Mouse (Mus musculus): ENCODE data around the gene Izumo1r.
A peak's percentile ranks its signal among the peaks of the same experiment; 100 is the strongest.
"Not testable (repeated sequence)": the region's sequence is repeated elsewhere in the genome, so short reads cannot be mapped to it uniquely, and the experiment has no call there.

The Izumo1r gene

DNA sequence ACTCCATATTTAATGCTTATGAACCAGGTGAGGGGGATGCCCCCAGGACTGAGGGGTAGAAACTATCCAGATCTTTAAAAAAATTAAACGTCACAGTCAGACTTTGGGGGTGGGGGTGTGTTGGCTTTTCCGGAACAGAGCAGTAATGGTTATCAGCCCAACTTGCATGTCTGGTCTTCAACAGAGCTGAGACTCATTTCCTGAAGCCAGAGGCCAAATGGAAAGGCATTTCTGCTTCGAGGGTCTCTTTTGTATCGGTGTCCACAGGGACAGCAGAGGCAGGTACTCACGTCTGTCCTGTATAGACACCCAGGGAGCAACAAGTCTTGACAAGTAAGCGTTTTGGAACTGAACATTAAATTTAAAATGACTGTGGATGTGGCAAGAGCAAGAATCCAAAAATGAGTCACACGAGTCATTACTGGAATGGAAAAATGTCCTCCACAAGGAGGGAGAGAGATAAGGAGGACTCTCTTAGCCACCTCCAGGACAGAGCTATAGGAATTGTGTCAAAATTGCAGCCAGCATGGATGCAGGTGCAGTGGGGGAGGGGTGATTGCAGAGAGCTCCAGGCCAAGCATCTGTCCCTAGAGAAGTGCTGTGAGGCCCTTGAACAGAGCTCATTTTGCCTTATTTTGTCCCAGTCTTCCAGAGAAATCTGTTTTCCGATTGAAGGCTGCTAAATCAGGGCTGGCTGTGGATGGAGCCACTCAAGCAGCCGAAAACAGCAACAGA lies 1.2 kb upstream of the Izumo1r start:
- peak in 1 of 2 experiments; percentile 23 for DNase-seq (ENCODE audit: low spot score in 2 of 2)

DNA sequence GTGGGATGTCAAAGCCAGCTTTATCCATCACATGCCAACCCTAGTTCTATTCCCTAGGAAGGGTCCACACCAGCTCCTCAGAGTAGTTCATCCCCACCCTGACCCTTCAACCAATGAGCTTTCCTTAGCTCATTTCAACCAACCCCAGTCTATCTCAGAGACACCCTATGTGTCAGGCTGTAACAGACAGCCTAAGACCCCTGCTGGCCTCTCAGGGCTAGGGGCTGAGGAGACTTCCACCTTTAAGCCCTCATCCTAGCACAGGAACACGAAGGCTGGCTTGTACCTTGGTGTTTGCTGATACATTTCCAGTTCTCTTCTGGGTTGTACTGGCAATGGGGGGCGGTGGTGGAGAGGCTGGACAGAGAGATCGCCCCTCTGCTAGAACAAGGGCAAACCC lies 743 bp downstream of the Izumo1r start:
- no peak for DNase-seq (ENCODE audit: low spot score in 2 of 2)

DNA sequence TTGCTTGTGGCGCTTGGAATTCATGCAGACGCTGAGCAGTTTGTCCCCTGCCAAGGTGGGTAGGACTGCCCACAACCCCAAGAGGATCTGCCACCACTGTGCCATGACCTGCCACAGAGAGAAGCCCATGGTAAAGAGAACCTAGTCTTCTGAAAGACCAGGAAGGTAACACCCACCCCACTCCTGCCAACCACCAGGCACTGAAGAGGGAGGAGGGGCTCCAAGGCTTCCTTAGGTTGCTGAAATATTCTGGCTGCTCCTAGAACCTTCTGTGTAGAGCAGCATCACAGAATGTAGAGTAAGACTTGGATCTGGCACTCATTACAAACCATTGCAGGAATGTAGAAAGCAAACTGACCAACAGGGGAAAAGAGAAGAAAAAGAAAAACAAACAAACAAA lies 1.3 kb downstream of the Izumo1r start:
- DNase-seq (ENCODE audit: low spot score in 2 of 2), result no peak

DNA sequence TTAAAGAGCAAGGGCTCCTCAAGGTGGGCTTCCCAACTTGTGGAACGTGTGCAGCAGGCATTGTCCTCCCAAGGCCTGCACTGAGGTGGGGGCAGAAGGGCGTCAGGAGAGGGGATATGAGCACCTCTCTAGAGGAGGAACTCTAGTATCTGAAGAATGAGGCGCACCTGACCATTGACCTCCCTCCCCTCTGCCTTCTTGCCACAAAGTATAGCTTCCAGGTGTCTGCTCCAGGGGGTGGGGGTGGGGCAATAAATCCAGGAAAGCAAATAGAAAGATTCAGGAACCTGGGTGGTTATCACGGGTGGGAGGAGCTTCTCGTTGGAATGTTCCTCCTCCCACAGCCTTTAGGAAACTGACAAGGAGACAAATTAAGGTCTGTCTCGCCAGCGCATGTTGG lies 2.0 kb downstream of the Izumo1r start:
- DNase-seq (ENCODE audit: low spot score in 2 of 2), result no peak

DNA sequence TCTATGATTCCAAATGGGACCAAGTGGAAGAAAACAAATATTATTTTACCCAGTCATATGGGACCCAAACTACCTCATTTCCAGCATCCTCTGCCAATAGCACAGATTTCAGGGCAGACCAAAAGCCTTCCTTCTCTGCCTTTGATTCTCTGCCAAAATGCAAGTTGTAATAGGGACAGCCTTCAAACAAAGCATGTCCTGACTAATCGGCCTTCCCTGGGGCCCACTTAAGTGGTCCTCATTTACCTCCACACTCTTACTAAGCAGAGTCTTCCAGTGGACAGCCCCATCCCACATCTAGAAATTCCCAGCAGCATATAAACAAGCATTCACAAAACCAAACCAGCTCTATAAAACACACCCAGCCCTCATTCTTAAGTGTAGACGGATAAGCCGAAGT lies 6.6 kb downstream of the Izumo1r start:
- DNase-seq (ENCODE audit: low spot score in 2 of 2), result no peak

DNA sequence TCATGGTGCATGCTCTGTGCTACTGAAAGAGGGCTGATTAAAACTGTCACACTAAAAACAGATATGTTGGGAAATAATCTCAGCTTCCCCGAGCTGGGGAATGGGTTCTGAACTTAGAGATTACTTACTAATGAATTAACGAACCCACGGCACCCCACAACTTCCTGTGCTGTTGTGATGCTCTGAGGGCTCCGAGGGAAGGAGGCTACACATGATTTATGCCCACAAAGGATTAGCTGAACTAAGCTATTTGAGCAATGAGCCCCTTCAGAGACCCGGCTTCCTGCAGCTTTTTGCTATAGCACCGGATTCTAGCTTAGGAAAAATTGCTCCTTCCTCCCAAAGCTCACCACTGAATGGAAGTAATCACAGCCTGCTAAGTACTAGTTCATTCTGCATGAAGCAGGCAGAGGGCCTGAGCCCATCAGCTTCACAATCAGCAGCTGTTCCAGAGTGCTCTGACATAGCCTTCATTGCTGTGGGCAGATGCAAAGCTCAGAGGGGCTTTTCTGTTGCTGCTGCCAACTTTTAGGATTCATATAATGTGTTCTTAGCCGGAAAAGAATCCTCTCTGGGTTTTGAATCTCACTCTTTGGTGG lies 8.4 kb downstream of the Izumo1r start:
- no peak for DNase-seq (ENCODE audit: low spot score in 2 of 2)

DNA sequence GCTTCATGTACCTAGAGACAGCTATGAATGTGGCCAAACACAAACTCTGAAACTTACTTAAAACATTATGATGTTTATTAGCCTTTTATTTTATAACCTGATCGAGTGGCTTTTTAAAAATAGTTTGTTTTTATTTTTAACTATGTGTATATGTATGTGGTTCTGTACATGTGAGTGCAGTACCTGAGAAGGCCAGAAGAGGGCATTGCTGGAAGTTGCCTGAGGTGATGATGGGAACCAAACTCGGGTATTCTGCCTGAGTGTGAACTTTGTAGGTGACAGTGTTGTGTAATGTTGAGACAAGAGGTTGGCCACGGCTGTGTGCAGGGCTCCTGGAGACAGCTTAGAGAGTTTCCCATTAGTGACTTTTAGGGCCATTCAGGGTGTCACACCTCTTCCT lies 9.1 kb downstream of the Izumo1r start:
- no peak for DNase-seq (ENCODE audit: low spot score in 2 of 2)

DNA sequence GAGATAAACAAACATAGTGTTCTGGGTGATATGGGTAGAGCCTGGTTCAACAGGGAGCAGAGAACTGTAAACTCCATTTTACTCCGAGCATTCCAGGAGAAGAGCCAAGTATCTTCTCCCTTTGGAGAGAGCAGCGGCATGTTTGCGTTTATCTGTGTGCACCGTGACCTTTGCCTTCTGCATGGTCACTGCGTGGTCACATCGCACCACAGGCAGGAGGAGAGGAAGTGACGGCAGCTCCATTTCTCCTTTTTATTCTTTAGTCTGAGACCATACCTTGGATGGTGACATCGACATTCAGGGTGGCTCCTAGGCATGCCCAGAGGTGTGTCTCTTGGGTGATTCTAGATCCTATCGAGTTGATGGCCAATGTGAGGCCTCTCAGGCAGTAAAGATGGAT lies 10.4 kb downstream of the Izumo1r start:
- DNase-seq (ENCODE audit: low spot score in 2 of 2), result no peak

DNA sequence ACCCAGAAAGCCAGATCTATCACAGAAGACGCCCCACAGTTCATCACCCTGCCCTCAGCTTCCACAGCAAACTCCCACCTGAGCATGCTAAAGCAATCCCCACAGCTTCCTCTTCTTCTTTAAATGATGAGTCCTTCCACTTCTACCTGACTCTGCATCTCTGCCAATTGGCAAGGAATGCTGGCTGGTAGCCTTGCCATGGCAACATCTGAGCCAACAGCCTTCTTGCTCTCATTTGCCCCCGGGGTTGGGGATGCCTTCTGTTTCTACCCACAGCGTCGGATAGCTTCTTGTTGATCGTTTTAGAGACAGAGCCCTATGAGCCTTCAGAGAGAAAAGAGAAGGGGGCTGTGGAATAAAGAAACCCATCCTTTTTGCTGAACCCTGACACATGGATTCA lies 11.9 kb downstream of the Izumo1r start:
- DNase-seq (ENCODE audit: low spot score in 2 of 2), result no peak

DNA sequence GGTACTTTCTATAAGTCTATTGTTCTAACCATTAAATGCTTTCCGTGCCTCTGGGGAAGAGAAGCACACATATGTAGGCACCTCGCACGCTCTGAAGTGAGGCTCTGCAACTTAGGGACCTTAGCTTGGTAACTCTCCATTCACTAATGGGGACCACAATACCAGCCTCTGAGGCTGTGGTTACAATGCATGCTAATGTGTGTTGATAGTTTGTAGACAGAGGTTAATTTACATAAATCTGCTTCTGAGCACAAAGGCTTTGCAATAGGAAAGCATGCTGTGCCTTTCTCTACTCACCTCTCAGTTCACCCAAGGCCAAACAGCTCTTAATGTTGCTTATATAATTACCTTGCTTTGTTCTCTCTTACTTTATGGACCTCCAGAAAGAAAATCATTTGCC lies 13.1 kb downstream of the Izumo1r start:
- no peak for DNase-seq (ENCODE audit: low spot score in 2 of 2)

DNA sequence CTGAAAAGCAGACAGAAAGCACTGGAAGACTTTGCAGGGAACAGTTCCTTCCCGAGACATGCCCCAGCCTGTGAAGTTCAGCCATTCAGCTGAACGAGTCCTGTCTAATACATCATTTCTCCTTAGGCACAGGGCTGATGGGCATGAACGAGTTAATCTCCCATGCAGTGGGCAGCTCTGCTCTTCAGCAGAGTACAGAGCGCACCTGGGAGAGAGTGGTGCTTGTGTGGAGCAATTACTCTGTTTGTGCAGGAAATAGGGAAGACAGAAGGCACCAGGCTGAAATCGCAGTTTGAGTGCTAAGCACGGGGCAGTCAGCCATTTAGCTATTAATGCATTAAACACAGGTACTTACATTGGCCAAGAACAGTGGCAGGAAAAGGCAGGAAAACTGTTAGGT lies 15.1 kb downstream of the Izumo1r start:
- DNase-seq (ENCODE audit: low spot score in 2 of 2), result no peak

DNA sequence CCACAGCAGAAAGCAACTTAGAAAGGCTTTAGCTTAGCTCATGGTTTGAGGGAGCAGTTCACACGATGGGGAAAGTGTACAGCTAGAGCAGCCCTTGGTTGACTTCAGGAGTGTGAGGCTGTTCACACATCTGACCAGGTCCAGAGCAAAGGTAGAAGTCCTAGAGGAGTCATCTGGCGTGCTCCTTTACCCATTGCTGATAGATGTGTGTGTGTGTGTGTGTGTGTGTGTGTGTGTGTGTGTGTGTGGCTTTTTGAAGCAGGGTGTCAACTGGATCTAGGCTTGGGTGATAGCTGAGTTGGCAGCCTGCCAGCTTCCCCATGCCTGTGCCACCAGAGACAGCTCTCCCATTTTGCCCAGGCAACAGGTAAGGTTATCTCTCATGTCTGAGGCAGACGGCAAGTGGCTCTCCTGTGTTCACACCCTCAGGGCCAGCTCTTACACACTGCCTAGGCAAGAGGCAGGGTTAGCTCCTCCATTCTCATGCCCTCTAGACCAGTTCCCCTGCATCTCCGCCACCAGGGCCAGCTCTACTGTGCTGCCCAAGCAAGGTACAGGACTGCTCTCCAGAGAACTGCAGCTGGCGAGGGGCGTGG lies 15.9 kb downstream of the Izumo1r start:
- no peak for DNase-seq (ENCODE audit: low spot score in 2 of 2)

DNA sequence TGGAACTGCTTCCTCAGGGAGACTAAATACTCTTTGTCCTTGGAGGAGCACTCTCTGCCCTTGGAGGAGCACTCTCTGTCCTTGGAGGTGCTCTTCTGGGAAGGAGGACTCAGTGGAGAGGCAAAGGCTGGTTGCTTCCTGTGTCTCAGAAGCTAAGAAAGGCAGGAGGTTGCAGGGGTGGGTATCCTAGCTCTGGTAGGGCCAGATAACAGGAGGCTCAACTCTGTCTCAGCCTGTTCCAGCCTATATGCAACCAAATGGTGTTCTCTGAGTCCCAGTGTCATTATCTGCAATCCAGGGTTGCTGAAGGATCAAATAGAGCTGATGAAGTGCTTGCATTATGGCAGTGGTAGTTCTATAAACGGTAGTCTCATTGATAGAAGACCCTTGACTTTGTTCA lies 17.8 kb downstream of the Izumo1r start:
- DNase-seq (ENCODE audit: low spot score in 2 of 2), result no peak

DNA sequence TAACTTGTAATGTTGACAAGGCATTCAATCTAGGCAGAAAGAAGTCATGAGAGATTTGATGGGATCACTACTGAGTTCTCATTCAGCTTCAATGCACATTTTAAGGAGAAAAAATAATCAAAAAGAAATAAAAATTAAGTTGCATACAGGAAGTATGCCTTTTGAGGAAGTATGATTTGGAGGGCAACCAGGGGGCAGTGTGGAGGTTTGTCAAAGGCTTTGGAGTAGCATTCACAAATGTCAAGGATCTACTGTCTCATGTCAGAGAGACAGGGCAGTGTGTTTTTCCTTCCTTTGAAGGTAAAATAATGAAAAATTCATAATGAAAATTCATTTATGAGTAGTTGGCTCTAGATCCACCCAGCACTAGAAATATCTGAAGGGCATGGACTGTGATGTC lies 18.6 kb downstream of the Izumo1r start:
- no peak for DNase-seq (ENCODE audit: low spot score in 2 of 2)

DNA sequence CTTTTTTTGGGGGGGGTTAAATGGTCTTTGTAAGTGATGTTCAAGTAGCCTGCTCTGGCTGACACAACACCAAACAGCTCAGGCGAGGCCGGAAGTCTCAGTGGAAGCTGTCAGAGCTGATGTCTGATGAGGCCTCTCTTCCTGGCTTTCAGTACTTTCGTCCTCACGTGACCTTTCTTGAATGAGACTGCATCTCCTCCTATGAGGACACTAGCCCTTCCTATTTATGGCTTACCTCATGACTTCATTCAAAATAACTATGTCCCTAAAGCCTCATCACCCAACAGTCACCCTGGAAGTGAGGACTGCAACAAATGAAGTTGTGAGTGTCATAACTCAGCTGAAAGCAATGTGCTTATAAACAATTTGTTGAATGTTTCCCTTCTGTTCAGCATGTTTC lies 19.1 kb downstream of the Izumo1r start:
- no peak for DNase-seq (ENCODE audit: low spot score in 2 of 2)

DNA sequence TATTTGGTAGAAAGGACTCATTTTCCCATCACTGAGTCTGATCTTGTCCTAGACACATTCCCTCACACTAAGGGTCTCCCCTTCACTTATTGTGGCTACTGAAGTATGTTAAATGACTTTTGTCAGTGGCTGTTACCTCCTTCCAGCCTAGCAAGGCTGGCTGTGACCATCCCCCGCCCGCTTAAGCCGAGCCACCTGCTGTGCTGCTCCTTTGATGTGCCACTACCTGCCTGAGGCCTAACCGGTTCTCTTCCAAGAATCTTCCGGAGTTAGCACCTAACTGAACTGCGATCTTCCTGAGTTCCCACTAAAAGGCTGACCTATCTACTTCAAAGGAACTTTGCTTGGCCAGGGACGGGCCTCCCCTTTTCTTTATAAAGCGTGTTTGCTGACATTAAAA lies 27.2 kb downstream of the Izumo1r start:
- not testable (repeated sequence) for DNase-seq (ENCODE audit: low spot score in 2 of 2)

DNA sequence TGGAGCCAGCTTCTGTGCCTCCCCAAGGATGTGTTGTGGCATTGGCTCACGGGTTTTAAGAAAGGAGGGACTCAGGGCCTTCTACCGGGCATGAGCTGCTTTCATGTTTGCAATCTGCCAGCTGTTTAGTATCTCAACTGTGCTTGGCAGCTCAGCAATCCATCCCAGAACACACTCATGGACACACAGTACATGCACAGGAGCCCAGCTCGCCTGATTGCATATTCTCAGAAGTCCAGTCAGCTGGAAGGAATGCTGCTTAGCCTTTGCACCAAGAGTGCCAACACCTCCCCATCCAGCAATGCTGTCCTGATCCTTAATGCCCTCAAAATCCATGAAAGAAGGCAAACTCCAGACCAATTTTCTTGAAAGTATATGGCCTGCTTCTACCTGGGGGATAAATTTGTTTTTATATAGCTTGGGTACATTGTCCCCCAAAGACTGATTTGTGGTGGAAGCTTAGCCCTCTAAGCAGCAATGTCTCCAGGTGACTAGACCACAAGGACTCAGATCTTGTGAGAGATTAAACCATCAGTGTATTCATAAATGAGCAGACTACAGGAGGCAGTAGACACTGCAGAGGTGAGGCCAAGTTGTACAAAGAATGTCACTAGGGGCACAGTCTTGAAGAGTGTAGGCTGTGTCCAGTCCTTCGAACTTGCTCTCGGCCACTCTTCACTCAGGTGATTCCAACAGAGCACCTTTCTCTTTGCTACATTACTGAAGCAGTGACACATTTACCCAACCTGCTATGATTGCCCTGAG lies 27.8 kb downstream of the Izumo1r start:
- no peak for DNase-seq (ENCODE audit: low spot score in 2 of 2)

DNA sequence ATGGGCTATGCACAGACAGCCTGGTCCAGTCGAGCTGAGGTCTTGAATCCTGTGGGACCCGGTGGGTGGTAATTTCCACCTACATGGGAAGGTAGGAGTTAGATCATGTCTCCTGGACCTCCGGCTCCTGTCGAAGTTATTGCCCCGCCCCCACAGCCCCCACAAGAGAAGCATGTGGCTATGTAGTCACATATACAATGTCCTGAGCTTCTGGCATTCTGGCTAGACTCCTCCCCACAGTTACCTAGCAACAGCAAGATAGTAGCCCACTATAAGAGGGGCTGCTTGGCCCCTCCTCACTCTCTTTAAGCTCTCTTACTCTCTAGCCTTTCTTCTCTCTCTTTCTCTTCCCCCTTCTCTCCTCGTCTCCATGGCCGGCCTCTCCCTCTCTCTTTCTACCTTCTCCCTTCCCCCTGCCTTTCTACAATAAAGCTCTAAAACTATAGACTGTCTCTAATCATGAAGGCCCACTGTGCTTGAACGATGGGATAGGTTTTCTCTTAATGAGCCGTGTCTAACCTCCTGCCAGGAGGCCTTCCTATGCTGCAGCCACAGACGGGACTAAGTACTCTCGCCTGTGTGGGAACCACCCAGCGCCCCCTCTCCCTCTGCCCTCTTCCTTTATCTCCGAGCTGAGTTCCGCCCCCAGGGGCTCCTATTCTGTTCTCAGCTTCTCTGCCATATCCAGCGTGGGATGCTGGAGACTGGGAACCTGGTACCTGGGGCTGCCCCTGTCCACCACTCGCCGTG lies 31.4 kb downstream of the Izumo1r start:
- DNase-seq (ENCODE audit: low spot score in 2 of 2), result no peak

DNA sequence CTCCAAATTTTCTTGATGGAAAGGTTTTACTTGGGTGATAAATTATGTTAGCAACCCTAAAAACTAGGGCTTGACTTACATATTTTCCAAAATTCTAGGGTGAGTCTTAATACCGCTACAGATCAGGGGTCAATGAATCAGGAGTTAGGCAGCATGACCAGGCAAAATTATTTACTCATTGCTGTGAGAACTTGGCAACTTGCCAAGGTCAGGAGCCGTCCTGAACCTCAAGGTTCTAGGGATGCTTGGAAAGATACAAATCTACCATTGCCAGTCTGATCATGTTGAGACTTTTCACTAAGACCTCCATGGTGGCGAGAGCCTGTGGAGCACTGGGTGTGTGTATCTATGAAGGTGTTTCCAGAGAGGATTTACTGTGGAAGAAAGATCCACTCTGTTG lies 32.2 kb downstream of the Izumo1r start:
- DNase-seq (ENCODE audit: low spot score in 2 of 2), result no peak

DNA sequence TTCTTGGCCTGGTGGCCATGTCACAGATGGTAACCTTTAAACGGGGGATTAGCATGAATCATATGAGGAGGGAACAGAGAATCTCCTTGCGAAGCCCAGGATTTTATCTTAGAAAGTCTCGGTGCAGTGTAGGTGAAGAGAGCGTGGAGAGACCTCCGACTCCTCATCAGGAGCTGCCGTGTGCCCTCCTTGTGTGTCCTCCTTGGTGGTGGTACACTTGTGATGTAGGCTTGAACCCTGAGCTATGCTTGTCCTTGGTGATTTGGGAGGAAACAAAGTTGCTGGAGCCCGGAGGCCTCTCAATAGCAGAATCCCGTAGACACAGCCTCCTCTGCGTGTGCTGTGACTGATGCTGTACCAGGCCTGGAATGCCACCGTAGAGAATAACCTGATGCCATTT lies 32.9 kb downstream of the Izumo1r start:
- no peak for DNase-seq (ENCODE audit: low spot score in 2 of 2)

DNA sequence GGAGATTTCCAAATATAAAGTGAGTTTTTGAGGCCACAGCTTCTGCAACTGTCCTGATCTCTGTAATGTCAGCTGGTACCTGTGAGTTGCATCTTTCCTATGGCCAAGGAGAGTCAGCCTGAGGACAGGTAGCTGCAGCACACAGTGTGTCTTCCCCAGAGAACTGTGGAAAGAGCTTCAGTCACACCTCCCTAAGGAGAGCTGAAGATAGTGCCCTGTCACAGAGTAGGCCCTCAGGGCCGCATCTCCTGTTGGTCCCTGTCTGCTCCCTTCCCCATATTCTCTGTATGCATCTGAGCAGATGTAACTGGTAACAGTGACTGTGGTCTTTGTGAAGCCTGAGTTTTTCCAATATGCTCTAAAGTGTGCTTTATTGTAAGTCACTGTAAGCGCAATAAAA lies 33.4 kb downstream of the Izumo1r start:
- DNase-seq (ENCODE audit: low spot score in 2 of 2), result no peak

DNA sequence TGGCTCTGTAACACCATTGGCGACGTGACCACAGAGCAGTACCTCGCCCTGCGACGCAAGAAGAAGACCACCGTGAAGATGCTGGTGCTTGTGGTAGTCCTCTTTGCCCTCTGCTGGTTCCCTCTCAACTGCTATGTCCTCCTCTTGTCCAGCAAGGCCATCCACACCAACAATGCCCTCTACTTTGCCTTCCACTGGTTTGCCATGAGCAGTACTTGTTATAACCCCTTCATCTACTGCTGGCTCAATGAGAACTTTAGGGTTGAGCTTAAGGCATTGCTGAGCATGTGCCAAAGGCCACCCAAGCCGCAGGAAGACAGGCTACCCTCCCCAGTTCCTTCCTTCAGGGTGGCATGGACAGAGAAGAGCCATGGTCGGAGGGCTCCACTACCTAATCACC lies 35.4 kb downstream of the Izumo1r start:
- no peak for DNase-seq (ENCODE audit: low spot score in 2 of 2)

Data from left cerebral cortex, adult 9 months (tissue).